Mouse (Mus musculus) layer of hippocampus, adult 18-20 months (tissue): ENCODE measurements at regions not wholly inside any gene's neighbourhood (a gene's known extent, or its start where the extent isn't known, plus 50 kb on each side); places are given as distances from the start of the nearest gene placed in this dataset.

Experiments
- DNase-seq, 2 experiments: peaks; one replicate each; pipeline ENCODE4 v3.0.0; 2022; ENCODE audit warnings: low spot score in 2 of 2

GRCm38 (mm10) chrX:163669886-163670285 lies 91.2 kb downstream of the Rnf138rt1 start:
- DNase-seq = peak in 1 of 2 experiments; percentile 48
